Mouse (Mus musculus) spleen, adult 2 months (tissue): ENCODE results near the gene Atf7ip. TPM values are rescaled to one million over a fixed set of nuclear protein-coding genes. Genes with fewer than 3 reads are reported as not detected.

ENCODE experiments used
- DNase-seq, 2 experiments: peaks; one replicate each; pipeline versions ENCODE4 v3.0.0 to v3.0.0-alpha.2; 2012 to 2021; ENCODE audit warnings: low spot score in 2 of 2, low read depth in 1 of 2
- H3K27ac ChIP-seq: fragments of 200-500 bp; 2 replicates; pipeline ENCODE4 v1.5.1; 2012; ENCODE audit warnings: low read length, inconsistent platforms; ENCODE audit not compliant: insufficient read depth
- H3K27me3 ChIP-seq: fragments of 200-500 bp; 2 replicates; pipeline ENCODE4 v1.6.1; 2012; ENCODE audit warnings: mild to moderate bottlenecking, moderate library complexity, low read length, inconsistent platforms; ENCODE audit not compliant: control insufficient read depth, insufficient read depth
- H3K36me3 ChIP-seq: fragments of 200-500 bp; 2 replicates; pipeline ENCODE4 v1.6.1; 2012; ENCODE audit warnings: mild to moderate bottlenecking, low read length, inconsistent platforms; ENCODE audit not compliant: control insufficient read depth, insufficient read depth
- H3K4me1 ChIP-seq: fragments of 200-500 bp; 2 replicates; pipeline ENCODE4 v1.6.1; 2011; ENCODE audit warnings: inconsistent platforms; ENCODE audit not compliant: control insufficient read depth, insufficient read depth, insufficient read length
- H3K4me3 ChIP-seq: fragments of 200-500 bp; 2 replicates; pipeline ENCODE4 v1.5.1; 2011; ENCODE audit warnings: mild to moderate bottlenecking, inconsistent platforms; ENCODE audit not compliant: insufficient read depth, insufficient read length; ENCODE audit errors: extremely low read depth
- CTCF ChIP-seq: fragments of 200-500 bp; IDR thresholded peaks from 2 replicates; pipeline ENCODE4 v1.5.1; 2011; ENCODE audit warnings: mild to moderate bottlenecking, inconsistent platforms; ENCODE audit not compliant: insufficient read depth, insufficient read length, insufficient replicate concordance; ENCODE audit errors: extremely low read depth
- POLR2A ChIP-seq: fragments of 200-500 bp; IDR thresholded peaks from 2 replicates; pipeline ENCODE4 v1.6.1; 2011; ENCODE audit warnings: low read depth, low read length, inconsistent platforms
- WGBS: fragments of 180-500 bp; shearing (Covaris S2); methylation state at CpG from one replicate; pipeline ENCODE4 v1.1.7; 2018; 5-methylcytosine and 5-hydroxymethylcytosine counted together
- polyA plus RNA-seq: library from polyadenylated mRNA; depleted of rRNA; stranded (reverse); fragments of >200 nt; gene quantifications from 2 replicates; pipeline ENCODE4 v1.2.3, GENCODE M21; 2012

The Atf7ip gene
- polyA plus RNA-seq, 1 experiment, result 32.5 TPM

DNA sequence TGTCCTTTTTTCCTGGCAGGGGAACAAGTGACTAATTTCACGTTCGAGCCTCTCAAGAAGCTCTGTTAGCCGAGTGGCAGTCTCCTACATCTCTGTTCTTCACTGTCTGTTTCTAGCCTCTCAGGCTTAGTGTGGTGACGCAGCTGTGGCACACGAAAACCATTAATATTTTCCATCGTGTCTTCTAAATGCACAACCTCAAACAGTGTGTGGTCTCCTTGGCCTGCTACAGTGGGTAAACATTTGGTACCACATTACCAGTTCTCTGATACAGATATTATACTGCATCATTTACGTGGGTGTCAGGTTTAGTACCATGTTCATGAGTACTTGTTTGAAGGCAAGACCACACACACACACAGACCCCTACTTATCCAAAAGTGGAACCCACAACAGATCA is 12.5 kb upstream of the Atf7ip start:
- 79% methylated on average over 7 of the region's 7 CpGs for WGBS
- H3K27me3 ChIP-seq, result no peaks in the 10 kb centered on the region
- peaks cover 20% of the 10 kb centered on the region for H3K4me1 ChIP-seq
- no peak overlapping the region for H3K27ac ChIP-seq
- TF ChIP-seq CTCF (no peak), POLR2A (no peak)
- DNase-seq, result no peak
- H3K36me3 ChIP-seq, result no peaks in the 10 kb centered on the region
- H3K4me3 ChIP-seq, result no peak overlapping the region

GRCm38 (mm10) chr6:136493910-136494751 is 11.8 kb upstream of the Atf7ip start:
- WGBS, result 92% methylated on average over 12 of the region's 12 CpGs
- Histone ChIP-seq H3K27me3 (no peaks in the 10 kb centered on the region), H3K4me1 (peaks cover 24% of the 10 kb centered on the region), H3K36me3 (no peaks in the 10 kb centered on the region), H3K4me3 (no peak overlapping the region), H3K27ac (no peak overlapping the region)
- DNase-seq, result no peak
- no peak for TF ChIP-seq POLR2A
- TF ChIP-seq CTCF, result no peak

DNA sequence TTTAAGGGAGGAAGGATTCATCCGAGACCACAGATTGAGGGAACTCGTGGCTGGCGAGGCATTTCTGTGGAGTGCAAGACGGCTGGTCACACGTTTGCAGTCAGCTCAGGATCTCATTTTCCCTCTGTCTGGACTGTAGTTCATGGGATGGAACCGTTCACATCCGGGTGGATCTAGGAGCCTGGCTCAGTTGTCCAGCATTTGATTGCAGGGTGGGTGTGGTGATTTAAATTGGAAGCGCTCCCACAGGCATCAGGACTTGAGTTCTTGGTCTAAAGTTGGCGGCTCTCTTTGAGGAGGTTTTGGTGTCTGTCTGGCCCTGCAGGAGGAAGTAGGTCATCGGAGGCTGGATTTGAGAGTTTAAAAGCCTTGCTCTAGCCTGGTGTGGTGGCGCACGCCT is 10.9 kb upstream of the Atf7ip start:
- Histone ChIP-seq H3K36me3 (no peaks in the 10 kb centered on the region), H3K4me1 (peaks cover 29% of the 10 kb centered on the region), H3K27ac (no peak overlapping the region), H3K27me3 (no peaks in the 10 kb centered on the region), H3K4me3 (no peak overlapping the region)
- 93% methylated on average over 12 of the region's 12 CpGs for WGBS
- no peak for DNase-seq
- TF ChIP-seq POLR2A (no peak), CTCF (no peak)

DNA sequence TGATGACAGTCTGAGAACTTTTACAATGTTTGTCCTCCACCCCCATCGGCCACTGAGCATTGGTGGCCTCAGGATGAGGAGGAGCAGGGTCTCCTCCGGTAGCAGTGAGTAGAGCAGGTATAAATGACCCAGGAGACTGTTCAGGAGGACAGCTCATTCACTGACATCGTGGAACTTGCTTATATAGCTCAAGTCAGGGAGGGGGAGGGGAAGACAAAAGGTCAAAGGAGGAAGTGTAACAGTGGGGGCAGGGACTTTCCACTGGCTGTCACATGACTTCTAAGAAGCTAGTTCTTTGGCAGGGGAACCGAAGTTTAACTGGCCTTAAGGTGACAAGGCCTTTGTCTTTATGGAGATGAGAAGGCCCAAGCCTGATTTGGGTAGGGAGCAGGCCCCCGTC is 8.2 kb upstream of the Atf7ip start:
- WGBS, result 36% methylated on average over 5 of the region's 5 CpGs
- Histone ChIP-seq H3K27ac (peak overlapping the region; percentile 99), H3K36me3 (no peaks in the 10 kb centered on the region), H3K4me1 (peaks cover 20% of the 10 kb centered on the region; the same call in 1 of the 2 replicates), H3K27me3 (no peaks in the 10 kb centered on the region), H3K4me3 (no peak overlapping the region)
- DNase-seq, result peak; percentile 89 to 96
- TF ChIP-seq POLR2A (peak; percentile 6; the same call in 1 of the 2 replicates), CTCF (no peak)

DNA sequence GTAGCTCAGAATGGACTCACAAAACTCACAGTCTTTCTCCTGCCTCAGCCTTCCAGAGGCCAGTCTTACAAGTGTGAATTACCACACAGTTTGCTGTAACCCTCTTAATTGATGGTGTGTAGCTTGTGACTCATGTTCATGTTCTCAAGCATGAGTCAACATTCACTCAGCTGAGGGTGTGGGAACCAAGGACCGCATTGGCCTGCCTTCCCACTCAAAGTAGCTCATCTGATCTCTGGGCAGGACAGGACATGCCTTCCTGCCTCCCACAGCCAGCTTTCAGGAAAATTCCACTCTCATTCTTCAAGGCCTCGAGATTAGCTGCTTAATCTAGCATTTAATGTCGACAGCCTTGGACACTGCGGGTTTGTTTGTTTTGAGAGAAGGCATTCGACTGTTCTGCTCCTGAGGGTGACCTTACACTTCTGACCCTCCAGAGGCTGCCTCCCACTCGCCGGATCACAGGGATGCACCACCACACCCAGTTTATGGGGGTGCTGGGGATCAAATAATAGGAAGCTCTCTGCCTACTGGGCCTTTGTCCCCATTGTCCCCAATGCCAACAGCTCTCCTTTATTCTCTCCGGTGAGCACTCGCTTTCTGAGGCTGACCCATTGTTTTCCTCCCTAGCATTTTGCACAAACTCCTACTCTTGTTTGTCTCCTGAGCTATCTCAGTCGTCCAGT is 6.5 kb upstream of the Atf7ip start:
- Histone ChIP-seq H3K36me3 (no peaks in the 10 kb centered on the region), H3K4me3 (no peak overlapping the region), H3K27me3 (no peaks in the 10 kb centered on the region), H3K4me1 (peaks cover 20% of the 10 kb centered on the region; the same call in 1 of the 2 replicates), H3K27ac (0 out of 2 replicates have a peak overlapping the region, but pooled peaks have one; percentile 2)
- DNase-seq, result no peak
- TF ChIP-seq POLR2A (no peak), CTCF (no peak)
- WGBS, result 87% methylated on average over 10 of the region's 10 CpGs

- WGBS, result 92% methylated on average over 3 of the region's 3 CpGs
- H3K4me3 ChIP-seq, result no peak overlapping the region
- no peaks in the 10 kb centered on the region for H3K36me3 ChIP-seq
- peaks cover 2% of the 10 kb centered on the region; the same call in 1 of the 2 replicates for H3K4me1 ChIP-seq
- no peak overlapping the region for H3K27ac ChIP-seq
- no peak for TF ChIP-seq POLR2A
- no peak for TF ChIP-seq CTCF
- no peaks in the 10 kb centered on the region for H3K27me3 ChIP-seq
- DNase-seq, result no peak
Measured at GRCm38 (mm10) chr6:136508652-136509051, 2.7 kb downstream of the Atf7ip start.
